Mouse (Mus musculus) megakaryocyte progenitor cell, adult 5-6 weeks (primary cell): ENCODE data around the gene Tdpoz2. TPM values are rescaled to one million over a fixed set of nuclear protein-coding genes. Genes with fewer than 3 reads are reported as not detected.
"Not testable (repeated sequence)": the region's sequence is repeated elsewhere in the genome, so short reads cannot be mapped to it uniquely, and the experiment has no call there.

ENCODE experiments used
- ATAC-seq: replicated peaks from 2 replicates; pipeline ENCODE4 v1.8.0; 2016; ENCODE audit warnings: mild to moderate bottlenecking, moderate TSS enrichment, inconsistent platforms; ENCODE audit not compliant: poor library complexity
- total RNA-seq, 2 experiments: library from RNA; stranded (forward) in 1 of 2; stranded (reverse) in 1 of 2; fragments of 157-497, 149-512 nt in 1 of 2; fragments of 200-1000 nt in 1 of 2; gene quantifications; 2 replicates each; pipeline versions ENCODE4 v1.2.3 to v1.2.4; 2015 to 2017

The Tdpoz2 gene
- not detected in 2 replicates for total RNA-seq (2015)
- not detected in 2 replicates for total RNA-seq (2017)

DNA sequence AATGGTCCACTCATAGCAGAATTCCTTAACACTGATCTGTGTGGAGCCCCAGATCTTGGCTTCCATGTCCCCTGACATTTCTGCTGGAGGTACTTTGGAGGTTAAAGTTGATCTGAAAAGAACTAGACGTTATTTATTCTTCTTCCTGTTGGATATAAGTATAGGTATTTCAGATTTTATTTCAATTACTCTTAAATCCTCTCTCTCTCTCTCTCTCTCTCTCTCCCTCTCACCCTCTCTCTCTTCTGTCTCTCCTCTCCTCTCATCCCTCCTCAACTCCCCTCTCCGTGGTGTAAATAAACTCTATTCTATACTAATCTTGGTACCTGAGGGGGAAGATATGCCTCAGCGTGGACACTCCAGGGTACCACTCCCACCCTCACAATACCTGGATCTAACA is at the start of gene Tdpoz2:
TSS of gene Tdpoz2 (minus strand) at position 101 of the 400 bp plus-strand sequence.
- no peak for ATAC-seq

DNA sequence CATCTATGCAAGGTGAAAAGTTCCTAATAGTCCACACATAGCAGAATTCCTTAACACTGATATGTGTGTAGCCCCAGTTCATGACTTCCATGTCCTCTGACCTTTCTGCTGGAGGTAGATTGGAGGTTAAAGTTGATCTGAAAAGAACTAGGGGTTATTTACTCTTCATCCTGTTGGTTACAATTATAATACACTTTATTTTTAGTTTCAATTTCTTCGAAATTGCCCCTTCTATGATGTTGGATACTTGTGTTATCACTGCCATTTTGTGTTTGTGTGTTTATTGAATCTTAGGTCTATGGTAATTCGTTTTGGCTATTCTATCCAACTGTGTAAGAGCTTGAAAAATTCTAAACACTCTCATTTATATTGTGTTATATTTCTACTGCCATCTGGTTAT is 40.5 kb upstream of the Tdpoz2 start, which contains the start of gene Gm37596:
TSS of gene Gm37596 (minus strand) at position 101 of the 400 bp plus-strand sequence.
- not testable (repeated sequence) for ATAC-seq

DNA sequence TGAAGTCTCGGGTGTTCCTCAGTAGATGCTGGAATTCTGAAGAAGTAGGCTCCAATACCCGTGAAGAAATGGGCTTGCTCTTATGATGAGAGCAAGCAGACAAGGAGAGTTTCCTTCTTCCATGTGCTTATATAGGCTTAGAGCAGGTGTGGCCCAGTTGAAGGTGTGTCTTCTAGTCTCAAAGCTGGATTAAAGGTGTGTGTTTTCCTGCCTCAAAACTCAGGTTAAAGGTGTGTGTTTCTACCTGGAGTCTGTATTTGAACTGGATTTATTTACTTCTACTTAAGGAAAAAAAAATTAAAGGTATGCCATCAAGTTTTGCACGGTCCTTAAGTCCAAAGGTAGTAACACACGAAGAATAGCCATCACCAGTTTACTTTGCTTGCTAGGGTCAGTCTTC is 23.7 kb upstream of the Tdpoz2 start, which contains the start of gene Tdpoz1:
TSS of gene Tdpoz1 (minus strand) at position 101 of the 400 bp plus-strand sequence.
- ATAC-seq: not testable (repeated sequence)

DNA sequence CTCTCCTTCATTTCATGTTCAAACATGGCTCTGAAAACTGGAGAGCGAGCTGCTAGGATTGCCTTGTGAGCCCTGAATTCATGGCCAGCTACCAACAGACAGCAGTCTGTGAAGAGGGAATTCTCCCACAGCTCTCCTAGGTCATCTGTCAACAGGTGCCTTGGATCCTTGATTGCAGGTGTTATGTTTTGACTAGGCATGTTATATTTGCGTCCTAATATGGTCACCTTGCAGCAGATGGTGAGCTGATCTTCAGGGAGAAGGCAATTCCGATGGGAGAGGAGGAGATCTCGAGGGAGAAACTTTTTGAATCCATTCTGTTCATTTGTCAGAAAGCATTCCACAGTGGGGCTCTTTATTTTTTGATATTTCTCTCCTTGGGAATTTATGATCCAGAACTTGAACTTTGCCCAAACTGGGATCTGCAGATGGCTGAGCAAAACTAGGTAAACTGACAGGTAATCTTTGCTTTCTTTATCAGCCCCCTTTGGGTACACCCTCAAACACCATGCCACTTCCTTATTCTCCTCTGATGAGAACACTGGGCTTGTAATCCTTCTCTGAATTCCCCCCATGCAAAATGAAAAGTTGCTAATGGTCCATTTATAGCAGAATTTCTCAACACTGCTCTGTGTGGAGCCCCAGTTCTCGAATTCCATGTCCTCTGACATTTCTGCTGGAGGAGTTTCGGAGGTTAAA is 18.5 kb upstream of the Tdpoz2 start:
- not testable (repeated sequence) for ATAC-seq

DNA sequence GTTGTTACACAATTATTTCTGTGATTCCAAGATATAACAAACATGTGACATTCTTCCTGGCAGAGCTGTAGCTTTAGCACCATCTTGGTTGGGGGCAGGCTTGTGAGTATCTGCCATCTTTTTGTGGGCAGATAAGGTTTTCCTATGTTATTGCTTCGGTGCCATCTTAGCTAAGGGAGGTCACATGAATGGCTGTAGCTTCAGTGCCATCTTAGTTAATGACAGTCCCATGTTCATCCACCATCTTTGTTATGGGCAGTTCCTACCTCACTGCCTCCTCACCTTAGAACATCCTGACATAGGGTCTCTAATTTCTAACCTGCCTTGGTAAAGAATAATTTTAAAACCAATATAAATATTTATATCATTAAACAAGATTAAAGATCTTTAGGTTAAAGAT is 1.8 kb upstream of the Tdpoz2 start:
- ATAC-seq: no peak

DNA sequence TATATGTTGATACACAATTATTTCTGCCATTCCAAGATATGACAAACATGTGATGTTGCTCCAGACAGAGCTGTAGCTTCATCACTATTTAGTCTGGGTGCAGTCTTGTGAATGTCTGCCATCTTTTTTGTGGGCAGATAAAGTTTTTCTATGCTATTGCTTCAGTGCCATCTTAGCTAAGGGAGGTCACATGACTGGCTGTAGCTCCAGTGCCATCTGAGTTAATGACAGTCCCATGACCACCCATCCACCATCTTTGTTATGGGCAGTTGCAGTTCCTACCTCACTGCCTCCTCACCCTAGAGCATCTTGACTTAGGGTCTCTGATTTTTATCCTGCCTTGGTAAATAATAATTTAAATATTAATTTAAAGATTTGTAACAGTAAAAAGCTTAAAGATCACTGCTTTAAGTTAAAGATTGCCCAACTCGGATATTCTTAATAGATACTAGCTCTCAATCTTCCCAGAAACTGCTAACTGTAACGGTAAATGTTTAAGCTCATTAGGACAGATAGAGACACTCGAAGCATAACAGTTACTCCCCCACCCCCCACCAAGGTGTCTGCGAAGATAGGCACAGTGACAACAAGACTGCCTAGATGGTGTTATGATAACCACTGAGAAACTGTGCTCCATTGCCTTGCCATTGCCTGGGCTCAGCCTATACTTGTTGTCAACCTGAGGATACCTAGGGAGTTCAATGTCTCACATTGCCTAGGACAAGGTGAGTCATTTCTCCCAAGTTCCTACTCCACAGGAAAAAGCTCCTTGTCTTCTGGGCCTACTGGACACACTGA is 21.4 kb downstream of the Tdpoz2 start:
- not testable (repeated sequence) for ATAC-seq

DNA sequence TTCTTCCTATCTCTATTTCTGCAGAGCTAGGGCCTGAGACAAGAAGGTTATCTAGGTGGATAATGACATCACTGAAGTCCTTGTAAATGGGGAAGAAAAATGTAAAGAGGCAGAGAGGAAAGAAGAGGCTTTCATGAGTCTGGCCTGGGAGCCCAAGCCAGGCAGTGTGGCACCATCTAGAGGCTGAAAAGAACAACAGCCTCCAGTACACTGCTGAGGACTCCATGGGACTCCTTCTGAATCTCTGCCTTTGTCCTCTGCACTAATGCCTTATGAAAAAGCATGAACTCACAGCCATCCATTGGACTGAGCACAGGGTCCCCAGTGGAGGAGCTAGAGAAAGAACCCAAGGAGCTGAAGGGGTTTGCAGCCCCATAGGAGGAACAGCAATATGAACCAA is 43.5 kb downstream of the Tdpoz2 start:
- peak; percentile 91 for ATAC-seq

DNA sequence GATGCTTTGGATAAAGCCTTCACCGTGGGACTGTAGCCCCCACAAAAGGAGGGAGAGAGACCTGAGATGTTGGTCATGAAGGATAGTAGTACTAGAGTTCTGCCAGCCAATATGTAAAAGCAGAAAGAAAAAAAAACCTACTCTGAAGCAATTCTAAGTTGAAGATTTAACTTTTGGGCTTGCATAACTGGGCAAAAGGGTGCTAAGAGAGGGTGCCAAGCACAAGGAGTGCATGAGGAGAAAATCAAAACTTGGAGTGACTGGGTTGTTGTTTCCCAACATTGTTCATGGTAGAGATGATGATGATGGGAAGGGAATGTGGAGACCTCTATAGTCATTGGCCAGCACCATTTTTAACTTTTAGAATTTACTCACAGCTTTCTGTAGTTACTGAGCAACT is 50.6 kb downstream of the Tdpoz2 start:
- ATAC-seq: no peak

Other genes starting within 250 kb of the Tdpoz2 start
- gene Tchh, start 210.4 kb downstream of the Tdpoz2 start, total RNA-seq (2015): 0.20 and 0.24 TPM in 2 replicates
- gene Tchh, start 210.4 kb downstream of the Tdpoz2 start, total RNA-seq (2017): 0.10 TPM in 1 of 2 replicates, not detected in the other
- not detected in 2 replicates for gene Tchhl1, start 183.9 kb downstream of the Tdpoz2 start, total RNA-seq (2015)
- gene Tchhl1, start 183.9 kb downstream of the Tdpoz2 start, total RNA-seq (2017): not detected in 2 replicates
- 1,747 and 1,792 TPM in 2 replicates for gene S100a11, start 132.2 kb downstream of the Tdpoz2 start, total RNA-seq (2015)
- 99.3 and 111 TPM in 2 replicates for gene S100a11, start 132.2 kb downstream of the Tdpoz2 start, total RNA-seq (2017)
- gene S100a10, start 97.6 kb downstream of the Tdpoz2 start, total RNA-seq (2015): 146 and 155 TPM in 2 replicates
- gene S100a10, start 97.6 kb downstream of the Tdpoz2 start, total RNA-seq (2017): 217 and 260 TPM in 2 replicates
- not detected in 2 replicates for gene Tdpoz1, start 23.6 kb upstream of the Tdpoz2 start, total RNA-seq (2015)
- gene Tdpoz1, start 23.6 kb upstream of the Tdpoz2 start, total RNA-seq (2017): not detected in 2 replicates
- not detected in 2 replicates for gene Gm37596, start 40.4 kb upstream of the Tdpoz2 start, total RNA-seq (2015)
- gene Gm37596, start 40.4 kb upstream of the Tdpoz2 start, total RNA-seq (2017): not detected in 2 replicates
- gene Gm5773, start 120.3 kb upstream of the Tdpoz2 start, total RNA-seq (2015): not detected in 2 replicates
- gene Gm5773, start 120.3 kb upstream of the Tdpoz2 start, total RNA-seq (2017): not detected in 2 replicates
- gene Tdpoz4, start 143.7 kb upstream of the Tdpoz2 start, total RNA-seq (2015): not detected in 2 replicates
- gene Tdpoz4, start 143.7 kb upstream of the Tdpoz2 start, total RNA-seq (2017): not detected in 2 replicates
- gene Tdpoz3, start 173.3 kb upstream of the Tdpoz2 start, total RNA-seq (2015): not detected in 2 replicates
- gene Tdpoz3, start 173.3 kb upstream of the Tdpoz2 start, total RNA-seq (2017): not detected in 2 replicates